Mouse (Mus musculus): ENCODE measurements around the gene Ppp1r21.

DNA sequence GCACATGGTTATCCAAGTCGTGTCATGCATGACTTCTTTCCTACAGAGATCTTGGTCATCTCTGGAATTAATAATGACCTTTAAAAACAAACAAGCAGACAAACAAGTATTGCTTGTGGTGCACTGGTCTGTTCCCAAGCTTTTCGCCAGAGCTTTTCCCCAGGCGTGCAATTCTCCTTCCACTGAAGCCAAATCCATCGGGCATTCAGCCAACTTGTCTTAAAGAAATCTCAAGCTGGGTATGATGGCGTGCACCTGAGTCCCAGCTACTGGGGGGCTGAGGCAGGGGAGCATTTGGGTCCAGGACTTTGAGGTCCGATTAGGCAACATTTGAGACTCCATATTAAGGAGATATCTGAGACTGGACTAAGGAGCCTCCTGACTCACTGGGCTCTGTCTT is 60.3 kb downstream of the Ppp1r21 start:
- TF ChIP-seq CTCF (IDR thresholded peaks at IDR 0.05; ENCODE audit: insufficient read depth, low read length) (no peak), POLR2A (IDR thresholded peaks at IDR 0.05; ENCODE audit: borderline replicate concordance, extremely low read depth, low read depth, low read length) (no peak)
